Mouse (Mus musculus) embryo, embryonic 10 days (tissue): Measurements from ENCODE around the gene Lrrc8a.

Source experiments
- DNase-seq: peaks from one replicate; pipeline ENCODE4 v3.0.0-alpha.2; 2015; ENCODE audit warnings: low spot score

Lrrc8a gene

DNA sequence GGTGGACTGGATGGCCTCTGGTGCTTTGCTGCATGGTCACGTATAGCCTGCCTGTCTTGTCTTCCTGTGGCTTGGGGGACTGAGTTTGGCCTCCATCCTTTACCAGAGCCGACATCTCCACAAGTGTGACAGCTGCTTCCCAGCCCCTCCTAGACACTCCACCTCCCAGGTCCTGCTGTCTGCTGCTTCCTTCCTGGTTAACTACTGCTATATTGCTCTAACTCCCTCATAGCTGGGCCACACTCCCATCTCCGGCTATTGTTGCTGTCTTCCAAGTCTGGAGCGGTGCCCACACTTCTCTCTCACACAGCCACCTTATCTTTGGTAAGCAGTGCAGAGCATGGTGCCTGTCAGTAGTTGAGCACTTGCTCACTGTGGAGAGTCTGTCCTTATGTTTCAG is 2.3 kb downstream of the Lrrc8a start:
- no peak for DNase-seq

DNA sequence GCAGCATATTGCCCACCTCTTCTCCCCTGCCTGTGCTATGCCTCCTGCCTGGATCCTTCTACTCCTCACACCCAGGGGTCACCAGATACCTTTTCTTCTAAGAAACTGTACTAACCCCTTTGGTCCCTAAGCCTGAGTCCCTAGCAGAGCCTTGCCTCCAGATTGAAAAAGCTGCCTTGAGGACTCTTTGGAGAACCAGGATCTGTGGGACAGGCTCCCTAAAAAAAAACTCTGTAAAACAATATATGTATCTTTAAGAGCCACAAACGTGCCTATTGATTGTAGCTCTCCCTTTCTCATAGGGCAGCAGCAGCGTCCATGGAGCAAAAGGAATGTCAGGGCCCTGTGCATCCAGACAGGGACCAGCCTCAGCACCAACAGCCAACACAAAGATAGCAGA is 2.8 kb downstream of the Lrrc8a start, which contains the start of gene Gm28035:
Gene Gm28035, plus strand, starts transcription at position 301 of the 400 bp plus-strand sequence.
- DNase-seq: no peak

DNA sequence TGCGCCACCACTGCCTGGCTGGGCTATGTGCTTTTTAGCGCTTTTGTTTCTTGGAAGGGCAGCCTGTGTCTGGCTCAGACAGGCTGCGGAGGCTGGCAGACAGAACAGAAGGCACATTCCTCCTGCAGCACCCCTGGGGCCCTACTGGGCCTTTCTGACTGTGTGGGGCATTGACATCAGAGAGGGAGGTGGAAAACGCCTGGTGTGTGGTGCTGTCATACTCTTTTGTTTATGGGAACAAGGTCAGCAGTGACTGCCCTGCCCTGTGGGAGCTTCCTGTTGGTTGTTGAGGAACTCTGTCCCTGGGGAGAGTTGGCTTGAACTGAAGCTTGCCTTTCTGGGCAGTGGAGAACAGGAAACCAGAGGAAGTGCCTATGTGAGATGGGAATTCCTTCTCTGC is 5.0 kb downstream of the Lrrc8a start:
- peak; percentile 66 for DNase-seq

DNA sequence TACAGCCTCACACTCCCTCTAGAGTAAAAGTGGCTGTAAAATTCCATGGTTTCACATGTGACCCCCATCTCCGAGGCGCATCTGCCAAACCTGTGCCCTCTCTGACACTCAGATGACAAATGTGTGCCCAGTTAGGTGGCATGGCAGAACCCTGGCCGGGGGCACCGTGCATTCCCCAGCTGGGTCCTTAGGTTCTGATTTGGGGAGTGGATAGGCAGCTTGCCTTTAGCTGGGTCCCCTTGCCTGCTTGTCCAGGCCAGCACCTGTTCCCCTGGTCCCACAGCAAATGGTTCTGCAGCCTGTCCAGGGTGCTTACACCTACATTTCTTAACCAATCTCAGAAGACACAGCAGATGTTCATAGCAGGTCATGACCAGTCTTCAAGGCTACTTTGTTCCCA is 5.9 kb downstream of the Lrrc8a start:
- DNase-seq: no peak

DNA sequence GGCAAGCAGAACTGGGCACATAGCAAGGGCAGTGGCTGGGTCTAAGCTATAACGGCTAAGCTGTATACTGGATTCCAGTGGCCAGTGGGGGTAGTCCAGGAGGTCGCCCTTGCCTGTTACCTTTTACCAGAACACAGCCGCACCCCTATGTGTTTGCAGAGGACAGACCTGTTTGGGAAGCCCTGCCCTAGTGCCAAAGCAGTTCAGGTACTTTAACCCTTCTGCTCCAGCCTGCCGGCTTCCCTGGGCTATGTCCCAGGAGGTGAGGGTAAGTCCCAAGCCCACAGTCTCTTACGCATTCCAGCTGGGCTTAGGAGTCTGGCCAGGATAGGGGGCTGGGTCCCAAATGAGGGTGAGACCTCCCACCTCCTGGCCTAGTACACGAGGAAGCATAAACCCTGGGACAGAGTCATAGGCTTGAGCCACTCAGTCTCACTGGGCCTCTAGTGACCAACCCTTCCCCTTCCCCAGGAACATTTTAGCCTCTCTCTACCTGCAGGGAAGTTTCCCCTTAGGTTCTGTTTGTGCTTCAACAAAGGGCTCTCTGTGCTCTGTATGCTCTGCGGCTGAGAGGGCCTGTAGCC is 7.2 kb downstream of the Lrrc8a start:
- DNase-seq: no peak

DNA sequence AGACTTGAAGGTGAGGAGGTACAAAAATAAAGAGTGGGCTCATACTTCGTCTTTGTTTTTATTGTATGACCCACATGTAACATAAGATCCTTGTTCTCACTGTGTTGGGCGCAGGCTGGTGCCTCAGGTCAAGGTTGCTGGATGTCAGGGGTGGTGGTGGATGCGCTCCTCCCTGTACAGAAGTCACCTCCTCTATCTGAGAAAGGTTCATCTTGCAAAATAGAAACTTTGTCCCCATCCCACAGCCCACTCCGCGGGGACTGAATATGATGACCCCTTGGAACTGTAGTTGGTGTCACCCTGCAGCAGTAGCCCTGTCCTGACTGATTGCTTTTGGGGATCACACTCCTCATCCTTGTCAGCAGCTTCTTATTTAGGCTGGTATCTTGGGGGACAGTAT is 9.5 kb downstream of the Lrrc8a start:
- no peak for DNase-seq

DNA sequence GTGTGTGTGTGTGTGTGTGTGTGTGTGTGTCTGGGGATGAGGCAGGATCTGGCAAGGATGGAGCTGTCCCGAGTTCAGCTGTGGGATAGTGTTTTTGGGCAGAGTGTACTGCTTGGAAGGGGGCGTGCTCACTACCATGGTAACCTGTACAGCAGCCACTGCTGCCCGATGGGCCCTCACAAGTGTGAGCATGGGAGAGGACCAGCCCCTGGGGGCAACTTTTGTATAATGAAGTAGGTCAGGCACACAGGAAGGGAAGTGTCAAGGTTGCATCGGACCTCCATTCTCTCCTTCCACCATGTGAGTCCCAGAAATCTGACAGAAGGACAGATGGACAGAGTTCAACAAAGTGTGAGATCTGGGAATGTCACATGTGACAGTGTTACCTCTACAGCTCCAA is 10.2 kb downstream of the Lrrc8a start:
- DNase-seq: no peak

DNA sequence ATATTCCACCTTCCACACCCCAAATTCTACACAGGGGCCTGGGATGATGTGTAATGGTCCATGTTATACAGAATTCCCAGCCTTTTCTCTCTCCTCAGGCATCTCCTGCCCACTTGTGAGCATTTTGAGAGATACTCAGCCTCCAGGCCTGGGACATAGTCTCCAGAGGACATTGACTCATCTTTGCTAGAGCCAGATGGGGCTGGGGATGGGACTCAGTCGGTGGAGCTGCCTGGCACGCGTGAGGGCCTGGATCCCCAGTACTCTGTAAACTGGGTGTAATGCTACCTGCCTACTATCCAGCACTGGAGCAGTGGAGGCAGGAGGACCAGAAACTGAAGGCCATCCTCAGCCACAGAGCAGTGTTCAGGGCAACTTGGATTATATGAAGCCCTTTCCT is 11.7 kb downstream of the Lrrc8a start:
- no peak for DNase-seq

DNA sequence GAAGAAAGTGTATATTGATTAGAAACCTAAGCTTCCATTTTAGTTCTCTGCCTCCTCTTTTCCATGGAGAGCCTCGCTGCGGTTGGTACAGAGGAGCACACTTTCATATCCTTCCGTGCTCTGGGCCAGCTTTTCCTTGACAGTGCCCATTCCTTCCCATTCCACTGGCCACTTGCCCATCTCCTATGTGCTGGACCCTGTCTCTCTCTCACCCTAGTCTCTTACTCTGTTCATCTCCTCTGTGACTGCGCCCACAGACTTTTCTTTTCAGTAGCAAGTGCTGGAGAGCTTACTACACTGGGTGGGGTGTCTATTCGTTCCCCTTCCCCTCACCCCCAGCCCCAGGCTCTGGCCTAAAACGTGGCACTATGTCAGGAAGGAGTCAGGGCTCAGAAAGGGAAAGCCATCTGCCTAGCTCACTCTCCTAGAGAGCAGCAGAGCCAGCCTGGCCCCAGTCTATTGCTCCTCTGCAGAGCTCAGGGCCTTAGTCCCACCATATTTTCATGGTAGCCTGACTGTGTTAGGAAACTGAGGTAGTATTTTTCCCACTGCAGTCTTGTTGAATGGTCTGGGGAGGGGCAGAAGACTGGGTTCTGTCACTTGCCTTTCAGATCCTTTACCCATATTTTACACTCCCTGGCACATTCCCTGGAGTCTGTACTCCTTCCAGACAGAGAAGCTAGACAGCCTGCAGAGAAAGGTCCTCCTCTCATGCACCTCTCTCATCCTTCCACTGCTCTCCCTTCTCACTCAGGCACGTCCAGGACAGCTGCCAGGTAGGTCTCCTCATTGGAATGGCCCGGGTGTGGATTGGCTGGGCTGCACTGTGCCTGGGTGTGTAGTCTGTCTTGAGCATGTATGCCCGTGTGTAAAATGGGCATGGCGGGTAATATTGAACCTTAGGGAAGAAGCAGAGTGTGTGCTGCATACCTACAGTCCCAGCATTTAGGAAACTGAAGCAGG is 12.9 kb downstream of the Lrrc8a start:
- DNase-seq: no peak

DNA sequence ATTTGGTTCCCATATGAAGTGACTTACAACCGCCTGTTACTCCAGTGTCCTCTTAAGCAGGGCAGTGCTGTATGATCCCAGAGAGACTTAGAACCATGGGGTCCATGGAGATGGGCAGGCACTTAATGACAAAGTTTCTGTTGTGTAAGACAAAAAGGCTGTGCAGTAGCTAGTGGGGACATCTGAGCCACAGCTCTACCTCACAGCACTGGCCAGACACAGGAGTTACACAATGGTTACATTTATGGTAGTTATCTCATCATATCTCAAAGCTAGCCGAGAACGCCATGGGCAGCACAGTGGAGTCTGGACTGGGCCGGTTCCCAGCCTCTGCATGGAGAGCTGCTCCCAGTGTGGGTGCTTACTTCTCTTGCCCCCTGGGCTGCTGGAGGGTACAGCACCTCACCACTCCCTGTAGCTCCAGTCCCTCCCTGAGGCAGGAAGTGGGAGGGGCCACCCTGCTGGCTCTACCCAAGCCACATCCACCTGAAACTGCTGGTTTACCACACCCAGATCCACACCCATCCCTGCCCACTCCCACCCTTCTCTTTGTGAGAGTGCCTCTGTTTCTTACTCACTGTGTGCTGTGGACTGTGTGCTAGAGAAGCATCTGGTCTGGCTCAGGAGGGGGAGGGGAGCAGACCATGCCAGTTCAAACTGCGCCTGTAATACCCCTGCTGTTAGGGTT is 14.0 kb downstream of the Lrrc8a start:
- DNase-seq: no peak

DNA sequence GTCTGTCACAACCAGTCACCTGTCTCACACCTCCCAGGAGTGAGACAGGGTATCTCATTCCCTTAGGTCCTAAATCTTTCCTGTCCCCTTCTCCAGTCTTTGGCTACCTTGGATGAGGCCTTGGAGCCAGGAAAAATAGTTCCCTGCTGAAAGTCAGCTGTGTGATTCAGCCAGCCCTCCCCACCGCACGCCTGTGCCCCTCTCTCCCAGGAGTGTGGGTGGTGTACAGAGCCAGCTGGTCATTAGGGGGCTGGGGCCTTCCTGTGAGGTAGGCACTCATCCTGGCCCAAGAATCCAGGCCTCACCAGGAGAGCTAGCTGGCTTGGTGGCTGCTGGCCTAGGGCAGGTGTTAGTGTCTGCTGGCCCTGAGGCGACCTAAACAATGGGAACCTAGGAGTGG is 15.0 kb downstream of the Lrrc8a start:
- DNase-seq: no peak

DNA sequence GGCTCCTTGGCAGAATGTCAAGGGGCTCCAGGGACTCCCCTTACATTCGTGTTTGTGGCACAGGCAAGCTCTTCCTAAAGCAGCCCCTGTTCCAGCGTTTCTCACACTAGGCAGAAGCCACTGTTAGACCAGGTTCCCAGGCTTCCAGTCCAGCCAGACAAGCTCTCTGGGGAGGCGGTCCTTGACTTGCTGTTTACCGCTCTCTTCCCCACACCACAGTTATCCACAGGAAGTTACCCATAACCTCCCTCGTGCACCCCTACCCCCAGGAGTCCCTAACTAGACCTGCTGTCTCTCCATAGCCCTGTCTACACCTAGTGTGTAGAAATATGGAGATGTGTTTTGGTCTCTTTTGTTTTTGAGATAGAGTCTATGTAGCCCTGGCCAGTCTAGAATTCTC is 16.3 kb downstream of the Lrrc8a start:
- DNase-seq: no peak

DNA sequence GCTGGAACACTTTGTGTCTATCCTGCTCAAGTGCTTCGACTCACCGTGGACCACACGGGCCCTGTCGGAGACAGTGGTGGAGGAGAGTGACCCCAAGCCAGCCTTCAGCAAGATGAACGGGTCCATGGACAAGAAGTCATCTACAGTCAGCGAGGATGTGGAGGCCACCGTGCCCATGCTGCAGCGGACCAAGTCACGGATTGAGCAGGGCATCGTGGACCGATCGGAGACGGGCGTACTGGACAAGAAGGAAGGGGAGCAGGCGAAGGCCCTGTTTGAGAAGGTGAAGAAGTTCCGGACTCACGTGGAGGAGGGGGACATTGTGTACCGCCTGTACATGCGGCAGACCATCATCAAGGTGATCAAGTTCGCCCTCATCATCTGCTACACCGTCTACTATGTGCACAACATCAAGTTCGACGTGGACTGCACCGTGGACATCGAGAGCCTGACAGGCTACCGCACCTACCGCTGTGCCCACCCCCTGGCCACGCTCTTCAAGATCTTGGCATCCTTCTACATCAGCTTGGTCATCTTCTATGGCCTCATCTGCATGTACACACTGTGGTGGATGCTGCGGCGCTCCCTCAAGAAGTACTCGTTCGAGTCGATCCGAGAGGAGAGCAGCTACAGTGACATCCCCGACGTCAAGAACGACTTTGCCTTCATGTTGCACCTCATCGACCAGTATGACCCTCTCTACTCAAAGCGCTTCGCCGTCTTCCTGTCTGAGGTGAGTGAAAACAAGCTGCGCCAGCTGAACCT is 18.3 kb downstream of the Lrrc8a start:
- DNase-seq: no peak

DNA sequence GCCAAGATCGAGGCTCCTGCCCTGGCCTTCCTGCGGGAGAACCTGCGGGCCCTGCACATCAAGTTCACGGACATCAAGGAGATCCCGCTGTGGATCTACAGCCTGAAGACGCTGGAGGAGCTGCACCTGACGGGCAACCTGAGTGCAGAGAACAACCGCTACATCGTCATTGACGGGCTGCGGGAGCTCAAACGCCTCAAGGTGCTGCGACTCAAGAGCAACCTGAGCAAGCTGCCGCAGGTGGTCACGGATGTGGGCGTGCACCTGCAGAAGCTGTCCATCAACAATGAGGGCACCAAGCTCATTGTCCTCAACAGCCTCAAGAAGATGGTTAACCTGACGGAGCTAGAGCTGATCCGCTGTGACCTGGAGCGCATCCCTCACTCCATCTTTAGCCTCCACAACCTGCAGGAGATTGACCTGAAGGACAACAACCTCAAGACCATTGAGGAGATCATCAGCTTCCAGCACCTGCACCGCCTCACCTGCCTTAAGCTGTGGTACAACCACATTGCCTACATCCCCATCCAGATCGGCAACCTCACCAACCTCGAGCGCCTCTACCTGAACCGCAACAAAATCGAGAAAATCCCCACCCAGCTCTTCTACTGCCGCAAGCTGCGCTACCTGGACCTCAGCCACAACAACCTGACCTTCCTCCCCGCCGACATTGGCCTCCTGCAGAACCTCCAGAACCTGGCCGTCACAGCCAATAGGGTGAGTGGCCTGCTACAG is 19.3 kb downstream of the Lrrc8a start:
- no peak for DNase-seq

DNA sequence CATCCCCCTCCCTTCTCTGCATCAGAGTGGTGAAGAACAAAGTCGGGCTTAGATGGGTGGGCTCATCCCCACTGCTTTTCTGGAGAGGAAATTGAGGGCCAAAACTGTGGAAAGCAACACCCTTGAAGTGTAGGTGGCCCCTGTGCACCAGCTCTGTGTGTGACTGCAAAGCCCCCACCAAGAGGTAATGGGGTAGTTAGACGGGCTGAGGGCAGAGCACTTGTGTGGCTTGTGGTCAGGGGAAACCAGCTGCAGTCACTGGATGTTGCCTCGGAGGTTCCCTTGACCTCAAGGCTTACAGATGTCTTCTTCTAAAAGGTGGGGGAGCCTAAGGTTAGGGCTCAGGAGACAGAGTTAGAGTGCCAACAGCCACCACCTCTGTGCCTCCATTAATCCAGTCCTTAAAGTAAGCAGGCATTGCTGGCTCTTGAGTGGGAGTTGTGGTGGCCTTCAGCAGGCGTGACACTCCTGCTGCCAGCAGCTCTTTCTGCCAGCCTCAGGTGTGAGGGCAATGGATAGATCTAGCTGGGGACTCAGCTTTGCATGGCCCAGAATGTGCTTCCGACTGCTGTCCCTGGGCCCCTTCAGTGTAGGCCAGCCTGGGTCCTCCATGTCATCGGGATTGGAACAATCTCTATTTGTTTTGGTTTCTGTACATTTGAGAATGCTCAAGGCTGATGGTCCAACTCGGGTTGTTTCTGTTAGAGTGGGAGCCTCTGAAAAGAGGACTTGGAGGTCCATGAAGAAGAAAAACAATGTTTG is 20.4 kb downstream of the Lrrc8a start:
- no peak for DNase-seq

DNA sequence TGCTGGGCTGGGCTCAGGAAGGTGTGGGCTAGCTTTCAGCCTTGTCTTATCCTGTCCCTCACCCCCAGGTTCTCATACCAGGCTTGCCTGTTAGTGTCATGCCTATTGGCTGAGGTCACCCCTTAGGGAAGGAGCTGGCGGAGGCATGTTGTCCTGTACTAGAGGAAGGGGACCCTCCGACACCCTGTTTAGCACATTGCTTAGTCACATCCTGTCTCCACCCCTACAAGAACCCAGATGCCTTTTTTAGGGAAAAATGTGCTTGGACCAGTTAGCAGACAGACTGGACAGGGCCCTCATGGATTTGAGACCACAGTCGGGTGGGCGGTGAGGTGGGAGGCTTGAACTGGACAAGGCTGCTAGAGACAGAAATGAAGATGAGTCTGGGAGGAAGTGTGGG is 21.1 kb downstream of the Lrrc8a start:
- DNase-seq: no peak

DNA sequence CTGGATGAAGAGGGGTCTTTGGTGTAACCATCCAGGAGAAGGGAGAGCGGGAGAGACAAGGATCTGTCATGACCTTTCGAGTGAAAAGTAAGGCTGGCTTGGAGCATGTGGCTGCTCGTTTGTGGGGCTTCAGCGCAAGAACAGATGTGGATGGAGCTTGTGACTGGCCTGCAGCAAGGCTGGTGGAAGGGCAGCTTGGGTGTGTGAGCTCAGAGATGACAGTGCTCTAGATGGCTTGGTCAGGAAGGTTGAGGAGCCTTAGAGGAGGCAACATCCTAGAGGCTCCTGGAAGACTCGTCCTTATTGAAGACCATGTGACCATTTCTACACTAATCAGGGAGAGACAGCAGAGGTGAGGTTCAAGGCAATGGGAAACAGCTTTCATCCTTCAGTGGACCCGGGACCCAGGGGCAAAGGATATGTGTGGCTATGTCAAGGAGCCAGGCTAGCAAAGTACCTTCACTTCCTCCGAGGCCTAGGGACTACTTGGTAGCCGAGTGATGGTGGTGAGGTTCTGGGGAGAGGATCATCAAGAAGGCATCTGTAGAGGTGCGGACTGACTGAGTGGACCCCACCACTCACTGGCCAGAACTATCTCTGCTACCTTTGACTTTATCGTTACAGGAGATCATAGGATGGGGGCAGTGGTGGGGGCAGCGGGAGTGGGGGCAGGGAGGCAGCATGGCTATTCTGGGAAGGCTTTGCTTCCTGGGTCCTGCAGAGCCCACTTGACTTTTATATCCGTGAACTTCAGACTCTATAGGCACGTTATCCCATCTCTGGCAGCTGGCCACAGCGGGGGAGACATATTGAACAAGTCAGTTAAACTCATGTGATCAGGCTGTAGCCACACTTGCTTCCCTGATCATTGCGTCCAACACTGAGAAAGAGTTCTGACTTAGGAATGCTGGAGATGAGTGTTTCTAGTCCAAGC is 21.9 kb downstream of the Lrrc8a start:
- DNase-seq: no peak

DNA sequence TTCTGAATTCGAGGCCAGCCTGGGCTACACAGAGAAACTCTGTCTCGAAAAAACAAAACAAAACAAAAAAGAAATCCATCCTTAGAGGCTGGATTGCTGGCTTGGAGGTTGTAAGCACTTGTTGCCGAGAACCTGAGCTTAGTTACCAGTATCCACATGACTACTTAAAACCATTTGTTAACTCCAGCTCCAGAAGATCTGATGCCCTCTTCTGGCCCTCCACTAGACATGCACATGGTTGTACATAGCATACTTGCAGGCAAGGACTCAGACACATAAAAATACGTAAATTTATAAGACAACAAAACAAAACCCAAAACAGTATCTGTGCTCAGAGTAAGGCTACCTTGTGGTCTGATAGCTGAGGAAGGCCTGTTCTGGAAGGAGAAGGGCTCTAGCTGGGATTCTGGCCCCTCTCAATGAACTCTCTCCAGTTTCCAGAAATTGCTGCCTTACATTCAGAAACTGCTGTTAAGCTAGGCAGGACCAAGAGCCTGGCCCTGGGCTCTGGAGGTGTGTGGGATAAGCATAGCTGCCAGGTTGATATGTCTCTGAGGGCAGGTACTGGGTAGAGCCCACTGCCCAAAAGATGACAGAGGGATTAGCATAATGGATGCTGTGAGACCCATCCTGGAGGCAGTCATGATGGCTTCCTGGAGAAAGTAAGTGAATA is 23.7 kb downstream of the Lrrc8a start:
- DNase-seq: no peak
